Mouse (Mus musculus): ENCODE measurements around the gene Cabin1.

Cabin1 gene

GRCm38 (mm10) chr10:75667115-75667910, 96.8 kb downstream of the Cabin1 start:
- peak; percentile 27 for DNase-seq (ENCODE audit: low read depth, low spot score)

- DNase-seq (ENCODE audit: low read depth, low spot score): no peak
Observed at GRCm38 (mm10) chr10:75666451-75667030, 97.6 kb downstream of the Cabin1 start.

GRCm38 (mm10) chr10:75664673-75665270, 99.4 kb downstream of the Cabin1 start:
- no peak for DNase-seq (ENCODE audit: low read depth, low spot score)

GRCm38 (mm10) chr10:75662575-75662974, 101.6 kb downstream of the Cabin1 start:
- DNase-seq (ENCODE audit: low read depth, low spot score): no peak

GRCm38 (mm10) chr10:75661876-75662275, 102.3 kb downstream of the Cabin1 start:
- no peak for DNase-seq (ENCODE audit: low read depth, low spot score)

GRCm38 (mm10) chr10:75661381-75661780, 102.8 kb downstream of the Cabin1 start:
- no peak for DNase-seq (ENCODE audit: low read depth, low spot score)

GRCm38 (mm10) chr10:75657772-75658171, 106.4 kb downstream of the Cabin1 start:
- DNase-seq (ENCODE audit: low read depth, low spot score): no peak

GRCm38 (mm10) chr10:75657165-75657564, 107.0 kb downstream of the Cabin1 start:
- no peak for DNase-seq (ENCODE audit: low read depth, low spot score)

GRCm38 (mm10) chr10:75654053-75654452, 110.1 kb downstream of the Cabin1 start:
- no peak for DNase-seq (ENCODE audit: low read depth, low spot score)

- DNase-seq (ENCODE audit: low read depth, low spot score): no peak
Observed at GRCm38 (mm10) chr10:75651381-75652068, 112.6 kb downstream of the Cabin1 start.

- DNase-seq (ENCODE audit: low read depth, low spot score): no peak
Observed at GRCm38 (mm10) chr10:75650306-75650902, 113.7 kb downstream of the Cabin1 start.

GRCm38 (mm10) chr10:75649406-75649995, 114.6 kb downstream of the Cabin1 start:
- no peak for DNase-seq (ENCODE audit: low read depth, low spot score)

GRCm38 (mm10) chr10:75649001-75649400, 115.1 kb downstream of the Cabin1 start:
- DNase-seq (ENCODE audit: low read depth, low spot score): no peak

GRCm38 (mm10) chr10:75648091-75648490, 116.0 kb downstream of the Cabin1 start:
- DNase-seq (ENCODE audit: low read depth, low spot score): no peak

GRCm38 (mm10) chr10:75647362-75647761, 116.8 kb downstream of the Cabin1 start:
- no peak for DNase-seq (ENCODE audit: low read depth, low spot score)

- DNase-seq (ENCODE audit: low read depth, low spot score): no peak
Observed at GRCm38 (mm10) chr10:75646406-75646805, 117.7 kb downstream of the Cabin1 start.

GRCm38 (mm10) chr10:75645616-75646015, 118.5 kb downstream of the Cabin1 start:
- no peak for DNase-seq (ENCODE audit: low read depth, low spot score)

GRCm38 (mm10) chr10:75643741-75644343, 120.3 kb downstream of the Cabin1 start, which contains the start of gene Susd2:
Susd2 (minus strand) TSS chr10:75644008.
- DNase-seq (ENCODE audit: low read depth, low spot score): peak; percentile 42

- no peak for DNase-seq (ENCODE audit: low read depth, low spot score)
Observed at GRCm38 (mm10) chr10:75642891-75643290, 121.2 kb downstream of the Cabin1 start.

- DNase-seq (ENCODE audit: low read depth, low spot score): no peak
Observed at GRCm38 (mm10) chr10:75642436-75642835, 121.7 kb downstream of the Cabin1 start.

GRCm38 (mm10) chr10:75641721-75642222, 122.4 kb downstream of the Cabin1 start:
- DNase-seq (ENCODE audit: low read depth, low spot score): no peak
